Mouse (Mus musculus) embryonic fibroblast, embryonic 13.5 days (primary cell): ENCODE measurements around the gene Rnf215.

ENCODE experiments used
- CTCF ChIP-seq: IDR thresholded peaks from 2 replicates; pipeline ENCODE4 v1.5.1; 2011; ENCODE audit warnings: mild to moderate bottlenecking, control low read depth, low read length, moderate library complexity, borderline replicate concordance; ENCODE audit not compliant: insufficient read depth
- POLR2A ChIP-seq: IDR thresholded peaks from 2 replicates; pipeline ENCODE4 v1.6.1; 2011; ENCODE audit warnings: low read depth, mild to moderate bottlenecking, control low read depth, low read length, moderate library complexity

GRCm38 (mm10) chr11:4098120-4098519 lies 36.9 kb upstream of the Rnf215 start:
- TF ChIP-seq POLR2A (no peak), CTCF (no peak)
